Mouse (Mus musculus): ENCODE results near the gene Tenm2. TPM values are rescaled to one million over a fixed set of nuclear protein-coding genes. Genes with fewer than 3 reads are reported as not detected.

The Tenm2 gene
- polyA plus RNA-seq, 1 experiment from 2014 or later, result 0.28 TPM

GRCm38 (mm10) chr11:36054323-36054722, 1181.4 kb downstream of the Tenm2 start:
- no peaks in the 10 kb centered on the region for H3K9me3 ChIP-seq (ENCODE audit: low read depth, low read length)
- peaks cover 11% of the 10 kb centered on the region for H3K27me3 ChIP-seq (ENCODE audit: insufficient read depth, low read length)
- TF ChIP-seq CTCF (IDR thresholded peaks at IDR 0.05; ENCODE audit: low read depth), result no peak
- H3K4me1 ChIP-seq (ENCODE audit: insufficient read depth), result no peaks in the 10 kb centered on the region
- H3K36me3 ChIP-seq (ENCODE audit: insufficient read depth), result no peaks in the 10 kb centered on the region
- H3K4me3 ChIP-seq (ENCODE audit: low read depth, low read length), result no peak overlapping the region
- DNase-seq, result no peak
- H3K27ac ChIP-seq (ENCODE audit: low read depth), result no peak overlapping the region
- no peak overlapping the region for H3K4me2 ChIP-seq
- WGBS, result 84% methylated on average over 7 of the region's 7 CpGs
- ATAC-seq (ENCODE audit: insufficient read depth), result no peak
- H3K9ac ChIP-seq, result no peak overlapping the region

- Histone ChIP-seq H3K36me3 (ENCODE audit: insufficient read depth) (no peaks in the 10 kb centered on the region), H3K4me1 (ENCODE audit: insufficient read depth) (no peaks in the 10 kb centered on the region), H3K27me3 (ENCODE audit: insufficient read depth, low read length) (peaks cover 15% of the 10 kb centered on the region), H3K4me2 (no peak overlapping the region), H3K9me3 (ENCODE audit: low read depth, low read length) (no peaks in the 10 kb centered on the region), H3K27ac (ENCODE audit: low read depth) (no peak overlapping the region), H3K4me3 (ENCODE audit: low read depth, low read length) (no peak overlapping the region), H3K9ac (no peak overlapping the region)
- ATAC-seq (ENCODE audit: insufficient read depth), result no peak
- WGBS, result 66% methylated on average over 4 of the region's 4 CpGs
- DNase-seq, result no peak
- no peak for TF ChIP-seq CTCF (IDR thresholded peaks at IDR 0.05; ENCODE audit: low read depth)
These were observed 1182.3 kb downstream of the Tenm2 start for GRCm38 (mm10) chr11:36053457-36053856.

- Histone ChIP-seq H3K36me3 (ENCODE audit: insufficient read depth) (no peaks in the 10 kb centered on the region), H3K9me3 (ENCODE audit: low read depth, low read length) (no peaks in the 10 kb centered on the region), H3K9ac (no peak overlapping the region), H3K27ac (ENCODE audit: low read depth) (no peak overlapping the region), H3K4me2 (no peak overlapping the region), H3K27me3 (ENCODE audit: insufficient read depth, low read length) (peaks cover 15% of the 10 kb centered on the region), H3K4me1 (ENCODE audit: insufficient read depth) (no peaks in the 10 kb centered on the region), H3K4me3 (ENCODE audit: low read depth, low read length) (no peak overlapping the region)
- no peak for TF ChIP-seq CTCF (IDR thresholded peaks at IDR 0.05; ENCODE audit: low read depth)
- ATAC-seq (ENCODE audit: insufficient read depth), result no peak
- no peak for DNase-seq
- 62% methylated on average over 2 of the region's 2 CpGs for WGBS
These were observed 1183.2 kb downstream of the Tenm2 start for GRCm38 (mm10) chr11:36052598-36052997.

- WGBS, result 82% methylated on average over 1 of the region's 1 CpGs
- DNase-seq (no peak), ATAC-seq (ENCODE audit: insufficient read depth) (no peak)
- Histone ChIP-seq H3K4me1 (ENCODE audit: insufficient read depth) (no peaks in the 10 kb centered on the region), H3K9me3 (ENCODE audit: low read depth, low read length) (no peaks in the 10 kb centered on the region), H3K4me3 (ENCODE audit: low read depth, low read length) (no peak overlapping the region), H3K9ac (no peak overlapping the region), H3K27me3 (ENCODE audit: insufficient read depth, low read length) (peaks cover 15% of the 10 kb centered on the region), H3K27ac (ENCODE audit: low read depth) (no peak overlapping the region), H3K36me3 (ENCODE audit: insufficient read depth) (no peaks in the 10 kb centered on the region), H3K4me2 (no peak overlapping the region)
- TF ChIP-seq CTCF (IDR thresholded peaks at IDR 0.05; ENCODE audit: low read depth), result no peak
These were observed 1183.7 kb downstream of the Tenm2 start for GRCm38 (mm10) chr11:36052091-36052490.

GRCm38 (mm10) chr11:36049547-36049946, 1186.2 kb downstream of the Tenm2 start:
- Histone ChIP-seq H3K4me1 (ENCODE audit: insufficient read depth) (no peaks in the 10 kb centered on the region), H3K4me3 (ENCODE audit: low read depth, low read length) (no peak overlapping the region), H3K36me3 (ENCODE audit: insufficient read depth) (no peaks in the 10 kb centered on the region), H3K27ac (ENCODE audit: low read depth) (no peak overlapping the region), H3K9me3 (ENCODE audit: low read depth, low read length) (no peaks in the 10 kb centered on the region), H3K9ac (no peak overlapping the region), H3K27me3 (ENCODE audit: insufficient read depth, low read length) (peaks cover 15% of the 10 kb centered on the region), H3K4me2 (no peak overlapping the region)
- 23% methylated on average over 5 of the region's 5 CpGs for WGBS
- DNase-seq (no peak), ATAC-seq (ENCODE audit: insufficient read depth) (no peak)
- no peak for TF ChIP-seq CTCF (IDR thresholded peaks at IDR 0.05; ENCODE audit: low read depth)

GRCm38 (mm10) chr11:36045681-36046276, 1190.0 kb downstream of the Tenm2 start:
- peak; percentile 92 for DNase-seq
- Histone ChIP-seq H3K4me3 (ENCODE audit: low read depth, low read length) (peak overlapping the region; percentile 37), H3K9me3 (ENCODE audit: low read depth, low read length) (no peaks in the 10 kb centered on the region), H3K4me2 (peak overlapping the region; percentile 64), H3K9ac (peak overlapping the region; percentile 50; the same call in 1 of the 2 replicates), H3K27me3 (ENCODE audit: insufficient read depth, low read length) (peaks cover 9% of the 10 kb centered on the region), H3K4me1 (ENCODE audit: insufficient read depth) (no peaks in the 10 kb centered on the region), H3K36me3 (ENCODE audit: insufficient read depth) (no peaks in the 10 kb centered on the region), H3K27ac (ENCODE audit: low read depth) (no peak overlapping the region)
- 2% methylated on average over 13 of the region's 13 CpGs for WGBS
- ATAC-seq (ENCODE audit: insufficient read depth), result peak; percentile 81
- TF ChIP-seq CTCF (IDR thresholded peaks at IDR 0.05; ENCODE audit: low read depth), result peak; percentile 99

- no peaks in the 10 kb centered on the region for H3K27me3 ChIP-seq (ENCODE audit: insufficient read depth, low read length)
- no peak overlapping the region for H3K4me3 ChIP-seq (ENCODE audit: low read depth, low read length)
- WGBS, result 79% methylated on average over 13 of the region's 13 CpGs
- ATAC-seq (ENCODE audit: insufficient read depth), result no peak
- H3K9ac ChIP-seq, result no peak overlapping the region
- no peaks in the 10 kb centered on the region for H3K9me3 ChIP-seq (ENCODE audit: low read depth, low read length)
- H3K4me1 ChIP-seq (ENCODE audit: insufficient read depth), result no peaks in the 10 kb centered on the region
- no peaks in the 10 kb centered on the region for H3K36me3 ChIP-seq (ENCODE audit: insufficient read depth)
- H3K27ac ChIP-seq (ENCODE audit: low read depth), result no peak overlapping the region
- H3K4me2 ChIP-seq, result no peak overlapping the region
- TF ChIP-seq CTCF (IDR thresholded peaks at IDR 0.05; ENCODE audit: low read depth), result no peak
- no peak for DNase-seq
These were observed 1194.4 kb downstream of the Tenm2 start for GRCm38 (mm10) chr11:36041411-36041810.
